ENCODE assay signal across 7 mouse cellular contexts in genomic region chr7:127903971-127904796, GRCm38 (mm10). TPM values are rescaled to one million over a fixed set of nuclear protein-coding genes. Genes with fewer than 3 reads are reported as not detected.
DNase-seq lines count a peak whose midpoint lies in the region; ATAC-seq lines count a peak whose summit lies in the region.

Gene Bckdk (plus strand): TSS chr7:127904082.

- no peaks in the 10 kb centered on the region for H3K9me3 ChIP-seq in intestine, embryonic 14.5 days (ENCODE audit: control insufficient read depth, low read length)

- intact Hi-C loops in left cerebral cortex, postnatal 14 days (cut with DNase I): no loop called here

- peak within 1 kb of the TSS; percentile 85 for H3K27ac ChIP-seq in intestine, embryonic 14.5 days (ENCODE audit: low read depth)

- H3K4me2 ChIP-seq in intestine, embryonic 14.5 days (ENCODE audit: low read length): peak within 1 kb of the TSS; percentile 88

- ATAC-seq in intestine, embryonic 14.5 days (replicated peaks; ENCODE audit: low FRiP score, low TSS enrichment, low read depth): peak; percentile 84

- 7% methylated on average over 38 of the region's 38 CpGs for WGBS in intestine, embryonic 14.5 days

- DNase-seq in adrenal gland, adult (ENCODE audit: inconsistent age in 2 of 2, low spot score in 1 of 2): peak; percentile 83 to 92
- peak; percentile 88 for DNase-seq in embryo, embryonic 10.5 days (ENCODE audit: low spot score)
- peak; percentile 67 for DNase-seq in gastrocnemius, postnatal 25 days
- DNase-seq in intestine, embryonic 14.5 days (ENCODE audit: low spot score): peak; percentile 83
- DNase-seq in left cerebral cortex, postnatal 14 days (ENCODE audit: low spot score in 2 of 2): peak; percentile 77 to 95
- peak; percentile 86 for DNase-seq in mesoderm, embryonic 11.5 days (ENCODE audit: low read depth, low spot score)
- peak; percentile 80 for DNase-seq in right cerebral cortex, postnatal 4 days

- peaks cover 7% of the 10 kb centered on the region for H3K4me1 ChIP-seq in intestine, embryonic 14.5 days (replicated peaks; ENCODE audit: control insufficient read depth, insufficient read depth, low read length)

- peak within 1 kb of the TSS; percentile 92 for H3K9ac ChIP-seq in intestine, embryonic 14.5 days (ENCODE audit: low read length)

- peak within 1 kb of the TSS; percentile 88 for H3K4me3 ChIP-seq in intestine, embryonic 14.5 days (ENCODE audit: low read depth, low read length)

- peaks cover 44% of the 10 kb centered on the region for H3K36me3 ChIP-seq in intestine, embryonic 14.5 days (ENCODE audit: control insufficient read depth, insufficient read depth, low read length)

- no peaks in the 10 kb centered on the region for H3K27me3 ChIP-seq in intestine, embryonic 14.5 days (replicated peaks; ENCODE audit: control insufficient read depth, insufficient read depth, low read length)

RNA-seq across cellular contexts. Expression of gene Bckdk, which starts in this region (rescaled TPM):
- 100 to 1,000 TPM; 142 to 143 TPM for total RNA-seq in gastrocnemius, postnatal 25 days (2021)
- polyA plus RNA-seq in intestine, embryonic 14.5 days (2014; fragmentation: Nextera tagmentation; extraction: Ambion mirVana): 188 and 189 TPM in 2 replicates
- total RNA-seq in left cerebral cortex, postnatal 14 days (2021): 10 to 100 TPM; 36.8 to 45.1 TPM

Comparison
In these comparisons a context has a peak if more than half of its experiments do, and no peak if none do; other contexts are left out.
1. Peak in every context shown above with its lines: DNase-seq, ATAC-seq, H3K4me3 ChIP-seq and H3K27ac ChIP-seq.